Comparison of ENCODE assay signal across 36 mouse cellular contexts in the genomic region with DNA sequence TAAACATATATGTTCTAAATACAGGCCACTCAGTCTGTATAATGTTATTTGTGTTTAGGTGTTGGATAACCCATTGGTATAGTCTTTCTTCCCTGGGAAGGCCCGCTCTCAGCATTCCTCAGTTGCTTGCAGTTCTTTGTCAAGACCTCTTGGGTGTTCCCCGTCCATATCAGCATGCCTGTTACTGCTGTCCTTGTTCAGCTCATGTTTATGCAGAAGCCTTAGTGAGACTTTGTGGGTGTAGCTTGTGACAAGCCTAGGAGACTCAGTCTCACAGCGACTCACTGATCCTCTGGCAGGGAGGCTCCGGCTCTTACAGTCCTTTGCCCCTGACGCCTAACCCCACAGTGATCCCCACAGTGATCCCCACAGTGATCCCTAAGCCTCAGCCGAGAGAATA. TPM values are rescaled to one million over a fixed set of nuclear protein-coding genes. Genes with fewer than 3 reads are reported as not detected.
DNase-seq lines count a peak whose midpoint lies in the region; ATAC-seq and TF ChIP-seq lines count a peak whose summit lies in the region.
"Had no signal": no experiment of that assay in that cellular context is flagged by ENCODE, and none has a peak within 500 bp of the region (broad histone marks: within the 10 kb centered on the region; RNA-seq: fewer than 3 reads in every experiment).

No protein-coding gene starts in this region.

- 0 out of 2 replicates have a peak, but pooled peaks have one; percentile 31 for ATAC-seq in limb, embryonic 12.5 days (ENCODE audit: insufficient number of reproducible peaks, insufficient read depth, low FRiP score, low TSS enrichment, low read depth)
- ATAC-seq in kidney, embryonic 14.5 days (ENCODE audit: low FRiP score, low TSS enrichment), result no peak
- ATAC-seq: forebrain, postnatal 0 days; Patski had no signal

- H3K27me3 ChIP-seq in limb, embryonic 12.5 days, result no peaks in the 10 kb centered on the region
- no peaks in the 10 kb centered on the region for H3K27me3 ChIP-seq in limb, embryonic 10.5 days (ENCODE audit: low read depth, poor library complexity, severe bottlenecking)
- no peaks in the 10 kb centered on the region for H3K27me3 ChIP-seq in kidney, embryonic 14.5 days (ENCODE audit: control insufficient read depth, insufficient read depth, low read length)
- H3K27me3 ChIP-seq: CH12.LX; embryonic facial prominence, embryonic 12.5 days; limb, embryonic 15.5 days; liver, embryonic 13.5 days; neural tube, embryonic 12.5 days; Patski had no signal

- no peak for TF ChIP-seq CTCF in brain, embryonic 14.5 days (IDR thresholded peaks at IDR 0.05; ENCODE audit: borderline replicate concordance, extremely low read depth, insufficient read depth, insufficient read length)

- no peak overlapping the region for H3K27ac ChIP-seq in limb, embryonic 12.5 days
- H3K27ac ChIP-seq in limb, embryonic 10.5 days, result no peak overlapping the region
- H3K27ac ChIP-seq in kidney, embryonic 14.5 days (ENCODE audit: low read depth, low read length), result no peak overlapping the region
- H3K27ac ChIP-seq: embryonic facial prominence, embryonic 12.5 days; forebrain, embryonic 10.5 days; hindbrain, embryonic 14.5 days; layer of hippocampus, adult 2 months; left cerebral cortex, adult 2 months; limb, embryonic 15.5 days; liver, embryonic 13.5 days; neural tube, embryonic 12.5 days had no signal

- no peak overlapping the region for H3K4me3 ChIP-seq in limb, embryonic 12.5 days (replicated peaks)
- H3K4me3 ChIP-seq in limb, embryonic 10.5 days, result no peak overlapping the region
- no peak overlapping the region for H3K4me3 ChIP-seq in kidney, embryonic 14.5 days (ENCODE audit: low read length)
- H3K4me3 ChIP-seq: embryonic facial prominence, embryonic 12.5 days; forebrain, embryonic 10.5 days; layer of hippocampus, adult 2 months; left cerebral cortex, adult 2 months; limb, embryonic 15.5 days; liver, embryonic 13.5 days; myocyte; neural tube, embryonic 12.5 days had no signal

- peak; percentile 4 for DNase-seq in embryo, embryonic 11 days
- no peak for DNase-seq in embryo, embryonic 10 days (ENCODE audit: low spot score)
- DNase-seq in limb, embryonic 10.5 days (ENCODE audit: low spot score), result no peak
- peak; percentile 75 for DNase-seq in ES-CJ7 (ENCODE audit: low read depth, low spot score)
- DNase-seq in brain, embryonic 14.5 days (ENCODE audit: low read depth), result peak; percentile 22
- no peak for DNase-seq in left cerebral cortex, adult 9 months (ENCODE audit: low spot score in 2 of 2)
- DNase-seq: adrenal gland, adult 2 months; adrenal gland, postnatal 36 days; cerebellum, adult 8-10 months; cerebellum, postnatal 25 days; forebrain, postnatal 0 days; gastrocnemius, postnatal 25 days; heart, adult 11 months; heart, postnatal 36 days; kidney, adult 18-20 months; kidney, postnatal 36 days; liver, embryonic 13.5 days; lung, adult 18-20 months; lung, postnatal 14 days; right cerebral cortex, adult 18-20 months; spleen, adult 18-20 months; thymus, adult 2 months; thymus, postnatal 36 days had no signal

- H3K36me3 ChIP-seq in limb, embryonic 12.5 days, result peaks cover 35% of the 10 kb centered on the region
- H3K36me3 ChIP-seq in limb, embryonic 10.5 days, result peaks cover 44% of the 10 kb centered on the region
- peaks cover 21% of the 10 kb centered on the region for H3K36me3 ChIP-seq in kidney, embryonic 14.5 days (ENCODE audit: control insufficient read depth, insufficient read depth, low read length)

- 76% methylated on average over 6 of the region's 6 CpGs for WGBS in limb, embryonic 12.5 days
- 77% methylated on average over 6 of the region's 6 CpGs for WGBS in limb, embryonic 10.5 days
- WGBS in kidney, embryonic 14.5 days, result 78% methylated on average over 6 of the region's 6 CpGs

- H3K9ac ChIP-seq in limb, embryonic 12.5 days (replicated peaks), result no peak overlapping the region
- no peak overlapping the region for H3K9ac ChIP-seq in kidney, embryonic 14.5 days (ENCODE audit: low read depth, low read length)
- H3K9ac ChIP-seq: embryonic facial prominence, embryonic 12.5 days; forebrain, postnatal 0 days; hindbrain, embryonic 14.5 days; limb, embryonic 15.5 days; liver, embryonic 13.5 days; neural tube, embryonic 12.5 days had no signal

- H3K4me1 ChIP-seq in limb, embryonic 12.5 days (replicated peaks), result no peaks in the 10 kb centered on the region
- H3K4me1 ChIP-seq in limb, embryonic 10.5 days, result no peaks in the 10 kb centered on the region
- H3K4me1 ChIP-seq in kidney, embryonic 14.5 days (ENCODE audit: control insufficient read depth, insufficient read depth, low read length), result no peaks in the 10 kb centered on the region
- H3K4me1 ChIP-seq: embryonic facial prominence, embryonic 12.5 days; limb, embryonic 15.5 days; liver, embryonic 13.5 days; neural tube, embryonic 12.5 days had no signal

- no peak overlapping the region for H3K4me2 ChIP-seq in limb, embryonic 12.5 days
- H3K4me2 ChIP-seq in kidney, embryonic 14.5 days (replicated peaks; ENCODE audit: low read depth, low read length), result no peak overlapping the region
- H3K4me2 ChIP-seq: embryonic facial prominence, embryonic 12.5 days; heart, embryonic 11.5 days; hindbrain, embryonic 14.5 days; limb, embryonic 15.5 days; liver, embryonic 13.5 days; neural tube, embryonic 12.5 days had no signal

- no peaks in the 10 kb centered on the region for H3K9me3 ChIP-seq in limb, embryonic 12.5 days
- H3K9me3 ChIP-seq in limb, embryonic 10.5 days (replicated peaks), result no peaks in the 10 kb centered on the region
- no peaks in the 10 kb centered on the region for H3K9me3 ChIP-seq in kidney, embryonic 14.5 days (ENCODE audit: control insufficient read depth, low read length)
- H3K9me3 ChIP-seq: embryonic facial prominence, embryonic 12.5 days; forebrain, embryonic 10.5 days; limb, embryonic 15.5 days; liver, embryonic 13.5 days; neural tube, embryonic 12.5 days had no signal

- TF ChIP-seq POLR2A in brain, embryonic 14.5 days (IDR thresholded peaks at IDR 0.05; ENCODE audit: borderline replicate concordance, extremely low read depth, insufficient read depth, insufficient read length, poor library complexity, severe bottlenecking), result no peak

RNA-seq across cellular contexts. Expression of gene Skp2, which starts 8.9 kb away (rescaled TPM):
- 139 and 140 TPM in 2 replicates for polyA plus RNA-seq in limb, embryonic 12.5 days (2016; fragmentation: Nextera tagmentation; extraction: Ambion mirVana)
- 128 and 138 TPM in 2 replicates for polyA plus RNA-seq in limb, embryonic 10.5 days (2016; fragmentation: Nextera tagmentation; extraction: Ambion mirVana)
- polyA plus RNA-seq in brain, embryonic 14.5 days (2012; rRNA removed), result 10.9 and 15.7 TPM in 2 replicates
- 73.2 and 104 TPM in 2 replicates for polyA plus RNA-seq in kidney, embryonic 14.5 days (2014; fragmentation: Nextera tagmentation; extraction: Ambion mirVana)

RNA-seq across cellular contexts. Expression of gene Lmbrd2, which starts 23.8 kb away (rescaled TPM):
- 3.4 and 3.5 TPM in 2 replicates for polyA plus RNA-seq in limb, embryonic 12.5 days (2016; fragmentation: Nextera tagmentation; extraction: Ambion mirVana)
- polyA plus RNA-seq in limb, embryonic 10.5 days (2016; fragmentation: Nextera tagmentation; extraction: Ambion mirVana), result 1.3 and 2.0 TPM in 2 replicates
- 11.0 and 14.5 TPM in 2 replicates for polyA plus RNA-seq in brain, embryonic 14.5 days (2012; rRNA removed)
- 5.8 and 5.9 TPM in 2 replicates for polyA plus RNA-seq in kidney, embryonic 14.5 days (2014; fragmentation: Nextera tagmentation; extraction: Ambion mirVana)

Comparison
In these comparisons a context has a peak if more than half of its experiments do, and no peak if none do; other contexts are left out.
1. DNase-seq: peak in embryo, embryonic 11 days (single experiment), ES-CJ7 (single experiment) and brain, embryonic 14.5 days (single experiment); none in embryo, embryonic 10 days (single experiment), limb, embryonic 10.5 days (single experiment) and left cerebral cortex, adult 9 months (0 of 2).